Mouse (Mus musculus): ENCODE results near the gene Sft2d1. TPM values are rescaled to one million over a fixed set of nuclear protein-coding genes. Genes with fewer than 3 reads are reported as not detected.

Gene Sft2d1
- polyA plus RNA-seq, 1 experiment from 2014 or later, result 177 TPM

- Histone ChIP-seq H3K9ac (replicated peaks; ENCODE audit: low read length) (no peak overlapping the region), H3K36me3 (ENCODE audit: control insufficient read depth, insufficient read depth, low read length) (peaks cover 18% of the 10 kb centered on the region; the same call in 1 of the 2 replicates), H3K27me3 (ENCODE audit: control insufficient read depth, insufficient read depth, low read length) (no peaks in the 10 kb centered on the region), H3K4me1 (ENCODE audit: control insufficient read depth, insufficient read depth, low read length) (no peaks in the 10 kb centered on the region), H3K4me2 (ENCODE audit: low read length) (no peak overlapping the region), H3K9me3 (ENCODE audit: control insufficient read depth, low read length) (no peaks in the 10 kb centered on the region), H3K27ac (replicated peaks; ENCODE audit: low read depth, low read length) (no peak overlapping the region), H3K4me3 (replicated peaks; ENCODE audit: low read depth, low read length) (no peak overlapping the region)
- no peak for ATAC-seq (ENCODE audit: low FRiP score, low TSS enrichment)
- no peak for DNase-seq
- WGBS, result 88% methylated on average over 9 of the region's 9 CpGs
Measured at GRCm38 (mm10) chr17:8296313-8296844, 14.5 kb upstream of the Sft2d1 start.

DNA sequence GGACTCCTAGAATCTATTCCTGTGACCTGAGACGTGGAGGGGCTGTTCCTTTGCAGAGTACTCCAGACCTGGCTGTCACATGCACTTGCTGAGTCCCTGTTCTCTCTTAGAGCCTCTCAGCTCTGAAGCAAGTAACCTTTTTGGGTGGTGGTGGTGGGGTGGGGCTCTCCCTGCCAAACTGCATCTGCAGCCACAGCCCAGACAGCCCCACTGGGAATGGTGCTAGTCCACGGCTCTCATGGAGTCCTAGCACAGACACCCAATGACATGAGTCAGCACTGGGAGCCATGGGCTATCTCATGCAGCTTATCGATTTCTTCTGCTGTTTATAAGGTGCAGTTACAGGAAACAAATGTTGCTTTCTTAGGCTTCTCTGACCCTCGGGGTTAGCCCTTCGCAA is 13.2 kb upstream of the Sft2d1 start:
- DNase-seq, result no peak
- H3K4me1 ChIP-seq (ENCODE audit: control insufficient read depth, insufficient read depth, low read length), result no peaks in the 10 kb centered on the region
- H3K4me2 ChIP-seq (ENCODE audit: low read length), result no peak overlapping the region
- no peaks in the 10 kb centered on the region for H3K9me3 ChIP-seq (ENCODE audit: control insufficient read depth, low read length)
- no peak for ATAC-seq (ENCODE audit: low FRiP score, low TSS enrichment)
- WGBS, result 89% methylated on average over 5 of the region's 5 CpGs
- no peak overlapping the region for H3K9ac ChIP-seq (replicated peaks; ENCODE audit: low read length)
- H3K36me3 ChIP-seq (ENCODE audit: control insufficient read depth, insufficient read depth, low read length), result peaks cover 18% of the 10 kb centered on the region; the same call in 1 of the 2 replicates
- no peak overlapping the region for H3K27ac ChIP-seq (replicated peaks; ENCODE audit: low read depth, low read length)
- H3K4me3 ChIP-seq (replicated peaks; ENCODE audit: low read depth, low read length), result no peak overlapping the region
- H3K27me3 ChIP-seq (ENCODE audit: control insufficient read depth, insufficient read depth, low read length), result no peaks in the 10 kb centered on the region

GRCm38 (mm10) chr17:8298281-8298680 is 12.6 kb upstream of the Sft2d1 start:
- peaks cover 18% of the 10 kb centered on the region; the same call in 1 of the 2 replicates for H3K36me3 ChIP-seq (ENCODE audit: control insufficient read depth, insufficient read depth, low read length)
- no peak for ATAC-seq (ENCODE audit: low FRiP score, low TSS enrichment)
- H3K4me2 ChIP-seq (ENCODE audit: low read length), result no peak overlapping the region
- no peak overlapping the region for H3K4me3 ChIP-seq (replicated peaks; ENCODE audit: low read depth, low read length)
- no peak for DNase-seq
- H3K27ac ChIP-seq (replicated peaks; ENCODE audit: low read depth, low read length), result no peak overlapping the region
- WGBS, result 85% methylated on average over 2 of the region's 2 CpGs
- no peaks in the 10 kb centered on the region for H3K9me3 ChIP-seq (ENCODE audit: control insufficient read depth, low read length)
- no peak overlapping the region for H3K9ac ChIP-seq (replicated peaks; ENCODE audit: low read length)
- no peaks in the 10 kb centered on the region for H3K27me3 ChIP-seq (ENCODE audit: control insufficient read depth, insufficient read depth, low read length)
- H3K4me1 ChIP-seq (ENCODE audit: control insufficient read depth, insufficient read depth, low read length), result no peaks in the 10 kb centered on the region

GRCm38 (mm10) chr17:8299524-8299923 is 11.4 kb upstream of the Sft2d1 start:
- DNase-seq, result no peak
- H3K4me2 ChIP-seq (ENCODE audit: low read length), result no peak overlapping the region
- no peak for ATAC-seq (ENCODE audit: low FRiP score, low TSS enrichment)

GRCm38 (mm10) chr17:8301515-8301914 is 9.4 kb upstream of the Sft2d1 start:
- ATAC-seq (ENCODE audit: low FRiP score, low TSS enrichment) (no peak), DNase-seq (no peak)
- H3K4me3 ChIP-seq (replicated peaks; ENCODE audit: low read depth, low read length), result no peak overlapping the region
- H3K4me2 ChIP-seq (ENCODE audit: low read length), result no peak overlapping the region
- H3K27ac ChIP-seq (replicated peaks; ENCODE audit: low read depth, low read length), result no peak overlapping the region
- no peaks in the 10 kb centered on the region for H3K9me3 ChIP-seq (ENCODE audit: control insufficient read depth, low read length)
- WGBS, result 81% methylated on average over 4 of the region's 4 CpGs
- H3K4me1 ChIP-seq (ENCODE audit: control insufficient read depth, insufficient read depth, low read length), result no peaks in the 10 kb centered on the region
- H3K36me3 ChIP-seq (ENCODE audit: control insufficient read depth, insufficient read depth, low read length), result peaks cover 15% of the 10 kb centered on the region; the same call in 1 of the 2 replicates
- H3K9ac ChIP-seq (replicated peaks; ENCODE audit: low read length), result no peak overlapping the region
- no peaks in the 10 kb centered on the region for H3K27me3 ChIP-seq (ENCODE audit: control insufficient read depth, insufficient read depth, low read length)

More at GRCm38 (mm10) chr17:8299524-8299923, 11.4 kb upstream of the Sft2d1 start:
- H3K36me3 ChIP-seq (ENCODE audit: control insufficient read depth, insufficient read depth, low read length), result peaks cover 18% of the 10 kb centered on the region; the same call in 1 of the 2 replicates
- no peaks in the 10 kb centered on the region for H3K4me1 ChIP-seq (ENCODE audit: control insufficient read depth, insufficient read depth, low read length)
- H3K27ac ChIP-seq (replicated peaks; ENCODE audit: low read depth, low read length), result no peak overlapping the region
- no peak overlapping the region for H3K4me3 ChIP-seq (replicated peaks; ENCODE audit: low read depth, low read length)
- H3K9ac ChIP-seq (replicated peaks; ENCODE audit: low read length), result no peak overlapping the region
- H3K27me3 ChIP-seq (ENCODE audit: control insufficient read depth, insufficient read depth, low read length), result no peaks in the 10 kb centered on the region
- no peaks in the 10 kb centered on the region for H3K9me3 ChIP-seq (ENCODE audit: control insufficient read depth, low read length)

DNA sequence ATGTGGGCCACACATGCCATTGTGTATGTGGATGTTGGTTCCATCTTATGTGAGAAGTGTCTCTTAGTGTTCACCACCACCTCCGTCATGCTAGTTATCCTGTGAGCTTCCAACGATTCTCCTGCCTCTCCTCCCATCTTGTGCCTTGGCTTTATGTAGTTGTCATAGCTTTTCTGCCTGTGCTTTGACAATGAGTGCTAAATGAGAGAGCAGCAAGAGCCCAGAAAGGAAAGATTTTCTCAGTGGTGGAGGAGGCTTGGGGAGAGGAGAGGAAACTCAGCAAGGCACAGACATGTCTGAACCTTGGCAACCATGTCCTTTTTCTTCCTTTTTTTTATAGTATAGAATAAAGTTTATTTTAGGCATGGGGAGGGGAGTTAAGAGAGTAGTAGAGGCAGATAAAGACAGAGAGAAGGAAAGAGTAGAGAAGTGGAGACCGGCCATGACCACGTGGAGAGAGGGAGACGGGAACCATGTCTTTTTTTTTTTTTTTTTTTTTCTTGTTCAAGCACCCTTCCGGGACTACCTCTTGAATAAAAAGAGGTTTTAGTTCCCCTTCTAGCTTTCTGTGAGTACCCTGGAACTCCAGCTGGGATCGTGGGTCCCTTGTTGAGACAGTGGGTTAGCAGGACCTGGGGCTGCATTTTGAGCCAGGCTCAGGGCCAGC is 8.0 kb upstream of the Sft2d1 start:
- H3K27ac ChIP-seq (replicated peaks; ENCODE audit: low read depth, low read length), result no peak overlapping the region
- peaks cover 11% of the 10 kb centered on the region; the same call in 1 of the 2 replicates for H3K36me3 ChIP-seq (ENCODE audit: control insufficient read depth, insufficient read depth, low read length)
- no peak overlapping the region for H3K4me3 ChIP-seq (replicated peaks; ENCODE audit: low read depth, low read length)
- no peak for ATAC-seq (ENCODE audit: low FRiP score, low TSS enrichment)
- H3K9ac ChIP-seq (replicated peaks; ENCODE audit: low read length), result no peak overlapping the region
- DNase-seq, result no peak
- H3K4me2 ChIP-seq (ENCODE audit: low read length), result no peak overlapping the region
- H3K27me3 ChIP-seq (ENCODE audit: control insufficient read depth, insufficient read depth, low read length), result no peaks in the 10 kb centered on the region
- no peaks in the 10 kb centered on the region for H3K9me3 ChIP-seq (ENCODE audit: control insufficient read depth, low read length)
- 80% methylated on average over 7 of the region's 7 CpGs for WGBS
- H3K4me1 ChIP-seq (ENCODE audit: control insufficient read depth, insufficient read depth, low read length), result no peaks in the 10 kb centered on the region

DNA sequence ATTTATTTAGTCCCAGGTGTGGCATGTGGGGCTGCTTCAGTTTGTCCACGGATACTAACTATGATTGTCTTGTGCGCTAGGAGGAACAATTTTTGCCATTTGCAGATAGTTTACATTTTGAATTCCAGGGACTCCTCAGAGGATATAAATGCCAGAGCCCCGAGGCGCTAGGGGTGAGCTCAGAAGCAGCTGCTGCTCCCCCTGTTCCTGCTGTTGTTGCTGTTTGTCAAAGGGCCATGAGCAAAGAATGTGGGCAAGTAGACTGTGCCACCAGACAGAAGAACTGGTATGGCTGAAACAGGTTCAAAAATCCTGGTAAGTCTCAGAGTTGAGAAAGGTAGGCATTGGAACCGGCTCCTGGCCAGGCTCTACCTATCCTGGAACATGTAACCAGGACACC is 7.2 kb upstream of the Sft2d1 start:
- Histone ChIP-seq H3K9me3 (ENCODE audit: control insufficient read depth, low read length) (no peaks in the 10 kb centered on the region), H3K4me1 (ENCODE audit: control insufficient read depth, insufficient read depth, low read length) (no peaks in the 10 kb centered on the region), H3K27me3 (ENCODE audit: control insufficient read depth, insufficient read depth, low read length) (no peaks in the 10 kb centered on the region), H3K4me3 (replicated peaks; ENCODE audit: low read depth, low read length) (no peak overlapping the region), H3K27ac (replicated peaks; ENCODE audit: low read depth, low read length) (no peak overlapping the region), H3K9ac (replicated peaks; ENCODE audit: low read length) (no peak overlapping the region), H3K4me2 (ENCODE audit: low read length) (no peak overlapping the region), H3K36me3 (ENCODE audit: control insufficient read depth, insufficient read depth, low read length) (0 out of 2 replicates have a peak, but pooled peaks cover 4% of the 10 kb centered on the region)
- ATAC-seq (ENCODE audit: low FRiP score, low TSS enrichment) (no peak), DNase-seq (no peak)
- 76% methylated on average over 5 of the region's 5 CpGs for WGBS

- H3K27me3 ChIP-seq (ENCODE audit: control insufficient read depth, insufficient read depth, low read length), result no peaks in the 10 kb centered on the region
- ATAC-seq (ENCODE audit: low FRiP score, low TSS enrichment) (no peak), DNase-seq (no peak)
- H3K4me3 ChIP-seq (replicated peaks; ENCODE audit: low read depth, low read length), result no peak overlapping the region
- H3K4me2 ChIP-seq (ENCODE audit: low read length), result no peak overlapping the region
- WGBS, result 27% methylated on average over 3 of the region's 3 CpGs
- H3K9ac ChIP-seq (replicated peaks; ENCODE audit: low read length), result no peak overlapping the region
- H3K36me3 ChIP-seq (ENCODE audit: control insufficient read depth, insufficient read depth, low read length), result no peaks in the 10 kb centered on the region
- no peaks in the 10 kb centered on the region for H3K9me3 ChIP-seq (ENCODE audit: control insufficient read depth, low read length)
- H3K4me1 ChIP-seq (ENCODE audit: control insufficient read depth, insufficient read depth, low read length), result no peaks in the 10 kb centered on the region
- no peak overlapping the region for H3K27ac ChIP-seq (replicated peaks; ENCODE audit: low read depth, low read length)
Measured at GRCm38 (mm10) chr17:8305801-8306200, 5.1 kb upstream of the Sft2d1 start.

DNA sequence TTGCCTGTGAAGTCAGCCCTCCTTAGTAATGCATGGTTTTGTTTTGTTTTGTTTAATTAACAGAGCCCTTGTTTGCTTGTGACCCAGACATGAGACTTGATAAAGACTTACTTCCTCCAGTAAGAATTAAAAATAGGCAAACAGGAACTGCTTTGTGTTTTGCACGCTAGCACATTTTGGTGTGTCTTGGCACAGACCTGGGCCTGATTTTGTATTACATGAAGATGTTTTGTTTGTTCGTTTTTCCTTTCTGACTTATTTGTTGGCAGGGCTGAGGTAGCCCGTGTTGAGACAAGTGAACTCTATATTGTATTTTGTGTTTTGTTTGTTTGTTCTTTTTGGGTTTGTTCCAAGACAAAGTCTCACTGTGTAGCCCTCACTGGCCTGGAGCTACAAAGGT is 849 bp downstream of the Sft2d1 start:
- peaks cover 14% of the 10 kb centered on the region for H3K4me1 ChIP-seq (ENCODE audit: control insufficient read depth, insufficient read depth, low read length)
- H3K9me3 ChIP-seq (ENCODE audit: control insufficient read depth, low read length), result no peaks in the 10 kb centered on the region
- H3K4me3 ChIP-seq (replicated peaks; ENCODE audit: low read depth, low read length), result peak overlapping the region; percentile 72
- peak overlapping the region; percentile 65 for H3K9ac ChIP-seq (replicated peaks; ENCODE audit: low read length)
- H3K36me3 ChIP-seq (ENCODE audit: control insufficient read depth, insufficient read depth, low read length), result no peaks in the 10 kb centered on the region
- ATAC-seq (ENCODE audit: low FRiP score, low TSS enrichment) (no peak), DNase-seq (no peak)
- 53% methylated on average over 3 of the region's 3 CpGs for WGBS
- peak overlapping the region; percentile 73 for H3K4me2 ChIP-seq (ENCODE audit: low read length)
- 0 out of 2 replicates have a peak overlapping the region, but pooled peaks have one; percentile 88 for H3K27ac ChIP-seq (replicated peaks; ENCODE audit: low read depth, low read length)
- no peaks in the 10 kb centered on the region for H3K27me3 ChIP-seq (ENCODE audit: control insufficient read depth, insufficient read depth, low read length)
